Mouse (Mus musculus): ENCODE measurements at regions not wholly inside any gene's neighbourhood (a gene's known extent, or its start where the extent isn't known, plus 50 kb on each side); places are given as distances from the start of the nearest gene placed in this dataset.

DNA sequence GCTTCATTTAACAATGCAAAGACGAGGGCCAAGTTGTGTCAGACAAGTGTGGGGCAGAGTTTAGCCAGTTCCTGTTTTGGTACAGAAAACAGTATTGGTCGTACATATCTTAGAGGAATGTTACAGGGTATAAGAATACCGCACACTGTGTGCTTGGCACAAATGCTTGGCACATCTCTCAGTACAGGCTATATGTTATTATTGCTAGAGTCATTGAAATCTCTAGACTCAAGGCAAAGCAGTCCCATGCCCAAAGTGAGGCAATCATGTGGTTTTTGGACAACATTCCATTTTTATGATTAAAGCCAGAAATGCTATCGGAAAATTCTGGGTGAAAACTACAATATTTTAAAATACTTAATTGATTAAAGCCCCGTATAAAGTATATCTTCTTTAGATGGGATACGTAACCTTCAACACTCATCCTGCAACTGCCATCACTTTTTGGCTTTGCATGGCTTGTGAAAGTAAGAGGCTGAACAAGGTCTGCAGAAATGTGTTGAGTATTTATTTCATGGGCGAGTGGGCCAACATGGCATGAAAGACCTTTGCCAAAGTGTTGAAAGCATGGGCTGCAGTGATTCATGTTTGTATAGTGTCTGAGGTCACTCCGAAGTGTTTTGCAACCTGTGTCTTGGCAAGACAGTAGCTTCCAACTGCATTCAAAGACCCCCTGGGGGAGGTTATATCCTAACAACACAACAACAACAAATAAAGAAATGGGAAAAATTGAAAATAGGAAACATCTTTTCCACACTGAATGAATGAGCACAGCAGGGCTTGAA, 383.8 kb upstream of the Xrcc4 start:
- Histone ChIP-seq H3K36me3 (ENCODE audit: control insufficient read depth, insufficient read depth) (no peaks in the 10 kb centered on the region), H3ac (ENCODE audit: control insufficient read depth, insufficient read length, low read depth) (no peak overlapping the region), H3K79me2 (ENCODE audit: control insufficient read depth, insufficient read depth) (no peaks in the 10 kb centered on the region), H3K27me3 (ENCODE audit: control insufficient read depth, insufficient read depth, insufficient read length) (no peaks in the 10 kb centered on the region), H3K79me3 (ENCODE audit: low read depth) (no peaks in the 10 kb centered on the region), H3K4me3 (ENCODE audit: insufficient read depth, poor library complexity, severe bottlenecking) (no peak overlapping the region)
- no peak for TF ChIP-seq CTCF (IDR thresholded peaks at IDR 0.05; ENCODE audit: control insufficient read depth, insufficient read depth, insufficient read length)
- TF ChIP-seq CEBPB (IDR thresholded peaks at IDR 0.05; ENCODE audit: low read depth): peak; percentile 86
- no peak for TF ChIP-seq MYOG (IDR thresholded peaks at IDR 0.05; ENCODE audit: control insufficient read depth, extremely low read depth, insufficient read length)
- no peak for TF ChIP-seq MAX (IDR thresholded peaks at IDR 0.05)
- no peak for TF ChIP-seq USF1 (IDR thresholded peaks at IDR 0.05; ENCODE audit: low read depth)
- no peak for TF ChIP-seq MYOD1 (IDR thresholded peaks at IDR 0.05; ENCODE audit: control insufficient read depth, insufficient read length, low read depth)

GRCm38 (mm10) chr13:90466096-90466495, 376.7 kb upstream of the Xrcc4 start:
- H3K36me3 ChIP-seq (ENCODE audit: control insufficient read depth, insufficient read depth): no peaks in the 10 kb centered on the region
- no peaks in the 10 kb centered on the region for H3K79me2 ChIP-seq (ENCODE audit: control insufficient read depth, insufficient read depth)
- H3K79me3 ChIP-seq (ENCODE audit: low read depth): no peaks in the 10 kb centered on the region
- no peak for TF ChIP-seq MYOD1 (IDR thresholded peaks at IDR 0.05; ENCODE audit: control insufficient read depth, insufficient read length, low read depth)
- TF ChIP-seq MYOG (IDR thresholded peaks at IDR 0.05; ENCODE audit: control insufficient read depth, extremely low read depth, insufficient read length): no peak
- no peak for TF ChIP-seq FOSL1 (IDR thresholded peaks at IDR 0.05; ENCODE audit: insufficient read depth, low read length, poor library complexity, severe bottlenecking)
- TF ChIP-seq MAX (IDR thresholded peaks at IDR 0.05): no peak
- H3K27me3 ChIP-seq (ENCODE audit: control insufficient read depth, insufficient read depth, insufficient read length): no peaks in the 10 kb centered on the region
- H3ac ChIP-seq (ENCODE audit: control insufficient read depth, insufficient read length, low read depth): no peak overlapping the region
- H3K4me3 ChIP-seq (ENCODE audit: insufficient read depth, poor library complexity, severe bottlenecking): no peak overlapping the region

DNA sequence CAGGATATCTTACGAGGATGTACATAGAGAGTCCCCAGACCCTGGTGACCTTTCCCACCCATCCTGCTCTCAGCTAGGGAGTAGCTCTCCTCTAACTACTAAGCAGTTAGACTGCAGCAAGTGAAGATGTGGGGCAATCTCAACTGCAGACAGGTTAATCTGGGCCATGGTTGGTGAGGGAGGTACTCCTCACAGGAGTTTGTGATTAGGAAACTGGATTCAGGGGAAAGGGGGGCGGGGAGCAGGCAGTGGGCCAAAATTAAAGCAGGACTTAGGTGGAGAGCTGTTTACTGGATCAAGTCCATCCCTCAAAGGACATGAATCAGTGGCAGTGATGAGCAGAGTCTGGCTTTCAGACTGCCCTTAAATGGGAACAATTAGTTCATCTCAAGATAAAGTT, 374.6 kb upstream of the Xrcc4 start:
- Histone ChIP-seq H3ac (ENCODE audit: control insufficient read depth, insufficient read length, low read depth) (no peak overlapping the region), H3K27me3 (ENCODE audit: control insufficient read depth, insufficient read depth, insufficient read length) (no peaks in the 10 kb centered on the region), H3K79me2 (ENCODE audit: control insufficient read depth, insufficient read depth) (no peaks in the 10 kb centered on the region), H3K79me3 (ENCODE audit: low read depth) (no peaks in the 10 kb centered on the region), H3K4me3 (ENCODE audit: insufficient read depth, poor library complexity, severe bottlenecking) (no peak overlapping the region), H3K36me3 (ENCODE audit: control insufficient read depth, insufficient read depth) (no peaks in the 10 kb centered on the region)
- no peak for TF ChIP-seq FOSL1 (IDR thresholded peaks at IDR 0.05; ENCODE audit: insufficient read depth, low read length, poor library complexity, severe bottlenecking)
- no peak for TF ChIP-seq MYOG (IDR thresholded peaks at IDR 0.05; ENCODE audit: control insufficient read depth, extremely low read depth, insufficient read length)
- no peak for TF ChIP-seq MAX (IDR thresholded peaks at IDR 0.05)
- no peak for TF ChIP-seq MYOD1 (IDR thresholded peaks at IDR 0.05; ENCODE audit: control insufficient read depth, insufficient read length, low read depth)
- no peak for TF ChIP-seq USF1 (IDR thresholded peaks at IDR 0.05; ENCODE audit: low read depth)
- no peak for TF ChIP-seq CEBPB (IDR thresholded peaks at IDR 0.05; ENCODE audit: low read depth)
- no peak for TF ChIP-seq CTCF (IDR thresholded peaks at IDR 0.05; ENCODE audit: control insufficient read depth, insufficient read depth, insufficient read length)

DNA sequence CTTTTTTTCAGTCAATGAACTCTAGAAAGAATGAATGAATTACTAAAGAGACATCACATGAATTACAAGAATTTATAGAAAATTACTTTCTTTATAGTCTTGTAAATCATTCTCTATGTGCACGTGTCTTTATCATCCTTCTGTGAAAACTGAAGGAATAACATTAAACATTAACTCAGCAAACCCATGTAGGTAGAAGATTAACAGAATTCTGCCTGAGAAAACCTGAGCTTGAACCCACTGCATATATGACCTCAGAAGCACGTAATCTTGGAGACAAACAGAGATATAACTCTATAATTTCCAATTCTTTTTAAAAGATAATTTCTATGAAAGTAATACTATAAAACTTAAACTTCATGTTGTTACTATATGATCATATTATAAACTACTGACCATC, 374.0 kb upstream of the Xrcc4 start:
- Histone ChIP-seq H3K36me3 (ENCODE audit: control insufficient read depth, insufficient read depth) (no peaks in the 10 kb centered on the region), H3K79me2 (ENCODE audit: control insufficient read depth, insufficient read depth) (no peaks in the 10 kb centered on the region), H3K4me3 (ENCODE audit: insufficient read depth, poor library complexity, severe bottlenecking) (no peak overlapping the region), H3ac (ENCODE audit: control insufficient read depth, insufficient read length, low read depth) (no peak overlapping the region), H3K27me3 (ENCODE audit: control insufficient read depth, insufficient read depth, insufficient read length) (no peaks in the 10 kb centered on the region), H3K79me3 (ENCODE audit: low read depth) (no peaks in the 10 kb centered on the region)
- no peak for TF ChIP-seq FOSL1 (IDR thresholded peaks at IDR 0.05; ENCODE audit: insufficient read depth, low read length, poor library complexity, severe bottlenecking)
- no peak for TF ChIP-seq MYOD1 (IDR thresholded peaks at IDR 0.05; ENCODE audit: control insufficient read depth, insufficient read length, low read depth)
- TF ChIP-seq MYOG (IDR thresholded peaks at IDR 0.05; ENCODE audit: control insufficient read depth, extremely low read depth, insufficient read length): no peak
- TF ChIP-seq MAX (IDR thresholded peaks at IDR 0.05): no peak
- TF ChIP-seq CTCF (IDR thresholded peaks at IDR 0.05; ENCODE audit: control insufficient read depth, insufficient read depth, insufficient read length): no peak
- no peak for TF ChIP-seq CEBPB (IDR thresholded peaks at IDR 0.05; ENCODE audit: low read depth)
- TF ChIP-seq USF1 (IDR thresholded peaks at IDR 0.05; ENCODE audit: low read depth): no peak

GRCm38 (mm10) chr13:90454631-90455030, 365.2 kb upstream of the Xrcc4 start:
- no peaks in the 10 kb centered on the region for H3K36me3 ChIP-seq (ENCODE audit: control insufficient read depth, insufficient read depth)
- H3K79me2 ChIP-seq (ENCODE audit: control insufficient read depth, insufficient read depth): no peaks in the 10 kb centered on the region
- no peak overlapping the region for H3ac ChIP-seq (ENCODE audit: control insufficient read depth, insufficient read length, low read depth)
- H3K79me3 ChIP-seq (ENCODE audit: low read depth): no peaks in the 10 kb centered on the region
- no peaks in the 10 kb centered on the region for H3K27me3 ChIP-seq (ENCODE audit: control insufficient read depth, insufficient read depth, insufficient read length)
- TF ChIP-seq CEBPB (IDR thresholded peaks at IDR 0.05; ENCODE audit: low read depth) (no peak), USF1 (IDR thresholded peaks at IDR 0.05; ENCODE audit: low read depth) (no peak), MYOG (IDR thresholded peaks at IDR 0.05; ENCODE audit: control insufficient read depth, extremely low read depth, insufficient read length) (no peak), MAX (IDR thresholded peaks at IDR 0.05) (no peak), FOSL1 (IDR thresholded peaks at IDR 0.05; ENCODE audit: insufficient read depth, low read length, poor library complexity, severe bottlenecking) (no peak), CTCF (IDR thresholded peaks at IDR 0.05; ENCODE audit: control insufficient read depth, insufficient read depth, insufficient read length) (no peak), MYOD1 (IDR thresholded peaks at IDR 0.05; ENCODE audit: control insufficient read depth, insufficient read length, low read depth) (no peak)
- H3K4me3 ChIP-seq (ENCODE audit: insufficient read depth, poor library complexity, severe bottlenecking): no peak overlapping the region

DNA sequence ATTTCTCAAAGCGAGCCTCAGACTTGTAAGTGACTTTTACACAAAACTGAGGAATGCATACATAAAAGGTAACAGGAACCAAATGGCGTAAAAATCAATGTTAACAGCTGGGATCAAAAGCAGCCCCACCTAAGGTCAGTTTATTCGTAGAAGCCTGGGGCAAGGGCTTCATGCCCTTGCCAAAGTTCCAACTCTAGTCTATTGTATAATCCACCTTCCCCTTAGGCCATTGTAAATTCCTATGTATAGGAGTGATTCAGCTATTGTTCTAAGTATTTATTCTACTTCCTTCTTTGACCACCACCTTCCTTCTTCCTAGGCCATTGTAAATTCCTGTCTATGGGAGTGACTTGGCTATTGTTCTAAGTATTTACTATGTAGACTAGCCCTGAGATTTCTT, 337.5 kb upstream of the Xrcc4 start:
- Histone ChIP-seq H3ac (ENCODE audit: control insufficient read depth, insufficient read length, low read depth) (no peak overlapping the region), H3K79me2 (ENCODE audit: control insufficient read depth, insufficient read depth) (no peaks in the 10 kb centered on the region), H3K36me3 (ENCODE audit: control insufficient read depth, insufficient read depth) (no peaks in the 10 kb centered on the region), H3K4me3 (ENCODE audit: insufficient read depth, poor library complexity, severe bottlenecking) (no peak overlapping the region), H3K27me3 (ENCODE audit: control insufficient read depth, insufficient read depth, insufficient read length) (no peaks in the 10 kb centered on the region), H3K79me3 (ENCODE audit: low read depth) (no peaks in the 10 kb centered on the region)
- TF ChIP-seq MYOG (IDR thresholded peaks at IDR 0.05; ENCODE audit: control insufficient read depth, extremely low read depth, insufficient read length) (no peak), USF1 (IDR thresholded peaks at IDR 0.05; ENCODE audit: low read depth) (no peak), CTCF (IDR thresholded peaks at IDR 0.05; ENCODE audit: control insufficient read depth, insufficient read depth, insufficient read length) (no peak), FOSL1 (IDR thresholded peaks at IDR 0.05; ENCODE audit: insufficient read depth, low read length, poor library complexity, severe bottlenecking) (no peak), MYOD1 (IDR thresholded peaks at IDR 0.05; ENCODE audit: control insufficient read depth, insufficient read length, low read depth) (no peak), CEBPB (IDR thresholded peaks at IDR 0.05; ENCODE audit: low read depth) (no peak), MAX (IDR thresholded peaks at IDR 0.05) (no peak)
